Mouse (Mus musculus) mouse trophoblast stem cell (cell line): Measurements from ENCODE around the gene Polr3b.

Experiments used
- in situ Hi-C, 2 experiments: fragments of 300-500 bp; cut with MseI, MboI; formaldehyde crosslinking; loops; 2 replicates in 1 of 2; 3 replicates in 1 of 2; pipeline ENCODE4 v1.15.1; 2025

Gene Polr3b

DNA sequence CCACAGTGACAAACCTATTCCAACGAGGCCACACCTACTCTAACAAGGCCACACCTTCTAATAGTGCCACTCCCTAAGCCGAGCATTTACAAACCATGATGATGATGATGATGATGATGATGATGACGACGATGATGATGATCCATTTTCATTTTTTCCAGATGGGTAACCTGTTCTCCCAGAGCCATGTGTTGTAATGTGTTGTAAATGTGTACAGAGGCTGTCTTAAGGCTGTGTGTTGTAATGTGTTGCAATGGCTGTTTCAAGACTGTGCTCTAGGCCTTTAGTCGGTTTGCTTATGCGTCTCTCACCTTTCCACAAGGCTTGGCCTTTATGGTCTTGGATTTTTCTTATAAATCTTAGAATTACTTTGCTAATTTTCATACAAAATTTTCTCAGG lies 40.0 kb downstream of the Polr3b start:
- in situ Hi-C loops: no loop called here

GRCm38 (mm10) chr10:84665713-84666260 lies 43.7 kb downstream of the Polr3b start:
- in situ Hi-C loops: no loop called here

GRCm38 (mm10) chr10:84675653-84676052 lies 53.6 kb downstream of the Polr3b start:
- in situ Hi-C loops: no loop called here

DNA sequence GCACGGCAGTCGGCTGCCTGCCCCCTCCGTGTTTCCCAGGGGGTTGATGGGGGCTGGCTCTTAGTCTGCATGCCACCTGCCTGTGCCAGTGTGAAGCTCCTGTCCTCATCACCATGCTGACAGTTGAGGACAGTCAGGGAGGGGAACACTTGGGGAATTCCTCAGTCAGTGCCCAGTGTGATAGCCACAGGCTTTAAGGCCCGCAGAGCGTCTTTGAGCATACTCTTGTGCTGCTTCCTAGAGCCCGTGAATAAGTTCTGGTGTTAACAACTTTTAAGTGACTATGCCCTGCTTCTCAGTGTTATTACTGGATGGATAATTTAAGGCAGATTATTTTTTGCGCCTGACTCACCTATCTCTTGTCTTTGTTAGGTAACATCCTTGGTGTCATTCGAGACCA lies 54.4 kb downstream of the Polr3b start:
- in situ Hi-C loops: no loop called here

DNA sequence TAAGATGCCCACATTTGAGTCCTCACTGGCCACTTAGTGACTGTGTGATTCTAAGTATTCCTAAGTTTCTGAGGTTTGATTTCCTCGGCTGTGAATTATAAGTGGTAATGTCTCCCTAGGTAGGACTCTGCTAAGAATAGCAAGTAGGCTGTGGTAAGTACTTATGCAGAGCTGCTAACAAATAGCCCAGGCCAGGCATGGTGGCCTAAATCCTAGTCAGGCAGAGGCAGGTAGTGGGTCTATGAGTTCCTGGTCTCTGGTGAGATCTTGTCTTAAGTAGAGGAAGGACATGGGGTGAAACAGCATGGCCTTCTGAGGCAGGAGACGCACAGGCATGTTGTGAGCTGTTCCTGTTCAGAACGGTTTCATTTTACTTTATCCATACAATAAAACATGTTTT lies 55.8 kb downstream of the Polr3b start:
- in situ Hi-C loops: no loop called here

GRCm38 (mm10) chr10:84678441-84678840 lies 56.3 kb downstream of the Polr3b start:
- in situ Hi-C loops: no loop called here

DNA sequence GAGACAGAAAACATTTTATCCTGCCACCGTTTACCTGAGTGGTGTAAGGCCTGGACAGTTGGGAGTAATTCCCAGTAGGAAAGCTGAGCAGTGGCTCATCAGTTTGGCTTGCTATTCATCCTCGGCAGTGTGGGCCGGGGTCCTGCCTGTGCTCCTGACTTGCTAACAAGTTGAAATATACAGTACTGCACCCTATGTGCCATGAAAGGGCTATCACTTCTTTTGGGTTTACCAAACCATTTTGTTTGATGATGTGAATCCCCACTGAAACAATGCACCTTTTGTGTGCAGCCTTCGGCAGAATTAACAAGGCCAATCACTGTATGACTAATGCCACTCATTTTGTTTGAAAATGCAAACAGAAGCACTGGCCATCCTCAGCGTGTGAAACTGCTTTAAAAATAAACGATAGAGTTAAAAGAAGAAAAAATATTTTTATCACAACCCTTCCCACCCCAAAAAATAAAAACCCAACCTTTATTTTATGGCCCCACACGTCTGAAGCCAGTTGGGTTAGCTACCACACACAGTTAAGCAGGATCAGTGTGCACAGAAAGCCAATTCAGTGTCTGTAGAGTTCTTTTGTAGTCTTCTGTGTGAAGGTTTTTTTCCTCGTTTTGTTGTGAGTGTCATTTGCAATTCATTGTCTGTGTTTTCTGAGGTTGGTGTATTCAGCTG lies 63.5 kb downstream of the Polr3b start:
- in situ Hi-C loops: no loop called here

GRCm38 (mm10) chr10:84686122-84686497 lies 64.0 kb downstream of the Polr3b start:
- in situ Hi-C loops: no loop called here

DNA sequence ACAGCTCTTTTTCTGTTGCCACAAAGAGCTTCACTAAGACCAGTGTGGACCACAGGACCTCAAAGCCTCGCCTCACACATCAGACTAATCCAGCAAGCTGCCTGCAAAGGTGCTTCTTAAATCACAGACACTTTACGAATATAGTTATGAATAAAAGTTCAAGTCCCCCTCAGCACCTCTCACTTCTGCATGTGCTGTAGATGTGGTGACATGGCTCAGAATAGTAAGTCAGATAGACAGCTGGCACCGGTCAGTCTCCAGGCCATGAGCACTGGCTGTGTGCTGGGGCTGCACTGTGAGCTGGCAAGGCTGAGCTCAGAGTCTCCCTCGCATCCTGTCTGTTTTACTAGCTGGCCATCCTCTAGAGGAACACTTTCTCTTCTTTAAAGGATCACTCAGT lies 64.6 kb downstream of the Polr3b start:
- in situ Hi-C loops: no loop called here

DNA sequence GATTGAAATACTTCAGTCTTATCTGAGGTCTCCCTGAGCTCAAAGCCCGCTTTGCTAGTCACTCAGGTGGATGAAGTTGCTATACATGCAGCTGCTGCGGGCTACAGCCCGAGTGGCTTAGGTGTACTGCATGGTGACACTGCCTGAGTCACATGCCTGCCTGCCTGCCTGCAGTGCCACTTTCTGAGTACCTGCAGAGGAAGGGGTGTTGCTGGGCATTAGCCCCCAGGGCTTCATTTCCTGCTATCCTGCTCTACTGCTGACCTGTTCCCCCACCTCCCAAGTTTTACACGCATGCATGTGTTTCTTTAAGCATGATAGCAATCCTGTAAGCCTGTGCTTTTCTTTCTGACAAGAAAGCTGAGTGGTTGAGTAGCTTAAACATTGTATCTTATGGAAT lies 65.6 kb downstream of the Polr3b start:
- in situ Hi-C loops: no loop called here

GRCm38 (mm10) chr10:84689846-84690245 lies 67.8 kb downstream of the Polr3b start:
- in situ Hi-C loops: no loop called here

DNA sequence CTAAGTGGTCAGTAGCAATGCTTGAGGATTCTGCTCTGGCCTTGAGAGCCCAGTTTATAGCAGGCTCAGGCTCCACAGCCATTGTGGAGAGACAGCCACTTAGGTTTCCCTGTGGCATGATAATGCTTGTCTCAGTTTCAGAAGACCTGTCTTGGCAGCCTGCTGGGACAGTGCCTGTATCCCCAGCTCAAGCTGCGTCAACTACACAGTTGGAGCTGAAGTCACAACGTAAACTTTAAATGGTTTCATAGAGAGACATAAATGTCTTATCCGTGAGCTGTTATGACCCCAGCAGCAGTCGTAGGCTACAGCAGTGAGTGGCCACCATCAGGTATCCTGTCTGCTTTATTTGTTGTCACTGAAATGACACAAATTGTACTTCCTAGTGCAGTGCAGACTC lies 68.7 kb downstream of the Polr3b start:
- in situ Hi-C loops: no loop called here

- in situ Hi-C loops: no loop called here
Observed at GRCm38 (mm10) chr10:84691692-84692091, 69.6 kb downstream of the Polr3b start.

DNA sequence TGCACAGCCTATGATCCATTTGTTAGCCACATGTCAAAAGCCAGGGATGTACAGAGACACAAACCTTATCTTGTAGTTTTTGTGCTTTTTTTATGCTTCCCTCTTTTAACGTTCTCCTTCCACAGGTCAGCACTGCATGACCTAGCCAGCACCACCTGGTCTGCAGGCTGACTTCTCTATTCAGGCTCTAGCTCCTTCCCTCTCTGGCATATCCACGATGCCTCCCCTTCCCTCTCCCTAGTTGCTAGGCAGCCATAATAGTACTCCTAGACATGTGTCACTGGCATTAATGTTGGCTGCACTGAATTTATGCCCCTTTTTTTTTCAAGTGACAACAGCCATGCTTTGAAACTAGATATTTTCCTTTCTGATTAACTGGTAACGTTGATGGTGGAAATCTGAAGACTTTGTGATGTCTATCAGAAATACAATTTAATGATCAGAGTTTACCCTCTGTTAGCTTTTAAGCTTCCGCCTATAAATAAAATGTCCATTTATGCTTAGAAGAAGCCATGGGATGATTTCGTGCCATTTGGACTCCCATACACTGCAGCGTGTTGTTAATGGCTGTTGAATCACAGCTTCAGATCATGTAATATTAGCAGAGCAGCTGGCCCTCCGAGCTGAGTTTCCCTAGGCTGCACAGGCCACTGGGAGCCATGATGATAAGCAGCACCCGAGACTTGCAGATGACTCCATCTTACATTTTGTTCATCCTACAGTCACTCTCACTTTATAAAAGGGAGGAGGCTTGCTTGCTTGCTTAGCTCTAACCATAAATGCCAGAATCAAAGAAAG lies 71.9 kb downstream of the Polr3b start:
- in situ Hi-C loops: no loop called here

DNA sequence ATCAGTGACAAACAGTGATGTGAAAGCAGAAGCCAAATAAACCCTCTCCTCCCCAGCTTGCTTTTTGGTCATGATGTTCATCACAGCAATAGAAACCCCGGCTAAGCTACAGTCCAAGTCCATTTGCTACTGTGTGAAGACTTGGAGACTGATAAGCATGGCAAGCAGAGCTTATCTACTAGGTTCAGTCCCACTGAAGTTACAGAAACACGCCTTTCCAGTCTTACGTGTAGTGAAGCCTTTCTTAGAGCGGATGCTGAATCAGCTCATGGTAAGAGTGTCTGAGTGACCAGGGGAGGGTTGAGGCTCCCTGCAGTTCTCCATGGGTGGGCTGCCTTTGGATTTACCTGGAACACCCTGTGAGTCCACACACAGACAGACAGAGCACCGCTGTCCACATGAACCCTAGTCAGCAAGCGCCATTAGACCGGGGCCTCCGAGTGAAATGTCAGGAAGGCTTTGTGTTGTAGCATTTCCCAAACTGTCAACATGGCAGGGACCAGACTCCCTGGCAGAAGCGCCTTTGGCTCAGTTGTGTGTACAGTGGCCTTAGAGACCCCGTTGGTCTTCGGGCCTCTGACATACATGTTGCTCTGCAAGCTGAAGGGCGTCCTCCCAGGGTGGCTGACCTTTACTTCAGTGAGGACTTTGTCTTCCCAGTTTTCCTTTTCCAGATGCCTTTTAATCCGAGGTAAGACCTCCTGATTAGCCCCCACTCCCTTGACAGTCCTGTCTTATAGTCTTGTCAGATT lies 78.3 kb downstream of the Polr3b start:
- in situ Hi-C loops: no loop called here

GRCm38 (mm10) chr10:84701110-84701509 lies 79.0 kb downstream of the Polr3b start:
- in situ Hi-C loops: no loop called here

DNA sequence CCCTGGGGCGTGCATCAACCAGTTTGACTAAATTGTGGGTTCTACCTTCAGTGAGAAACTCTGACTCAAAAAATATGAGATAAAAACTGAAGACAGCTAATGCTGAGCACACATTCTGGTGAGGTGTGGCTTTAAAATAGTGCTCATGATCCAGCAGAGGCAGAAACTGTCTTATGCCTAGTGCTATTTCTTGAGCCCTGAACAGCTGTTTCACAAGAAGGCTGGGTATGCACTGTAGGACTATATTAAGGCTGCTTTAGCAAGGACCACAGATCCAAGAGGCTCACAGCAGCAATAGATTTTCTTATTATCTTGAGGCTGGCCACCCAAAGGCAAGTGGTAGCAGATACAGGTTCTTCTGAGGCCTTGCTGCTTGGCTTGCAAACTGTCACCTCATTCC lies 80.0 kb downstream of the Polr3b start:
- in situ Hi-C loops: no loop called here

- in situ Hi-C loops: no loop called here
Observed at GRCm38 (mm10) chr10:84704594-84704993, 82.5 kb downstream of the Polr3b start.

DNA sequence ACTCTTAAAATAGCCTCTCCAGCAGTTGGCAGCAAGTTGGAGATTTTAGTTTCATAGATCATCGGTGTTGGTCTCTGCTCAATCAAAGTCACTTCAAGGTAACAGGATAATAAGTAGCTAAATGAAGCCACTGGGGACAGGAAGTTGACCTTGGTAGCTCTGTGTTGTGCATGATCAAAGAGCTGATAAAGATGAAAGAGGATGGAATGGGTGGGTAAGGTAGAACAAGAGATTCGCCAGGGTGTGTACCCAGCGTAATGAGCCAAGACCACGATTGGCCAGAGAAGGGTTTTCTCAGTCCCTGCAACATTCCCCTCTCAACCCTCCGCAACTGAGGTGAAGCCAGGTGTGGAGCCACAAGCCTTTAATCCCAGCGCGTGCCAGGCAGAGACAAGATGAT lies 83.1 kb downstream of the Polr3b start:
- in situ Hi-C loops: no loop called here

- in situ Hi-C loops: no loop called here
Observed at GRCm38 (mm10) chr10:84706543-84706942, 84.5 kb downstream of the Polr3b start.

GRCm38 (mm10) chr10:84707226-84707625 lies 85.1 kb downstream of the Polr3b start:
- in situ Hi-C loops: no loop called here

DNA sequence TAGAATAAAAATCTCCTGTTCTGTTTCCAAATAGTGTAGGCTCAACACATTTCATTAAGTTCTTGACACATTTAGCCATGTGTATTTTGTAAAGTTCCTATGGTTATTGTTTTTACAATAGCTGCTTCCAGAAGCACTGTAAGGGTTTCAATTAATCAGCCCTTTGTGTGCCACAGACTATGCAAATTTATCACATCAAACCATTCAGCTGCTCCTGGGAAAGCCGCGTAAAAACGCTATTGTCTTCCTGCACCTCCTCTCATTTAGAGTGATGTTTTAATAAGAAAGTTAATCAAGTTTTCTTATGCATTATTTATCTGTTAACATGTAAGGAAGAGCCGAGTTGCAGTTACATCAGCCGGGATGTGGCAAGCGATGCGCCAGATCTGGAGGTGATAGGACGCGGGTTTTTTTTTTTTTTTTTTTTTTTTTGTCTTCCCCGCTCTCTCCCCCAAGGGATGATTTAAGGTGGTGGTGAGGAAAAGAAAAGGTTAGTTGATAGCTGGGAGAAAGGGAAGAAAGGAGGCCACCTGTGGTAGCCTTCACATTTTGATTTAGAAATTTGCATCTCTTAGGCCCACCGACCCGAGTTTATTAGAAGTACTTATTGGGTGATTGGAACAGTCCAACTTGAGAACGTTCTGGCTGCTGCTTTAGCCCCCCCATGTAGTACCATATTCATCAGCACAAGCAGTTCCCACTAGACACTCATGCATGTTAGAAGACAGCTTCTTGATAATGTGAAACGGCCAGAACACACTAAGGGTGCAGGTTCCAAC lies 85.8 kb downstream of the Polr3b start:
- in situ Hi-C loops: no loop called here
